Comparison of ENCODE assay signal across 12 mouse cellular contexts in the genomic region with DNA sequence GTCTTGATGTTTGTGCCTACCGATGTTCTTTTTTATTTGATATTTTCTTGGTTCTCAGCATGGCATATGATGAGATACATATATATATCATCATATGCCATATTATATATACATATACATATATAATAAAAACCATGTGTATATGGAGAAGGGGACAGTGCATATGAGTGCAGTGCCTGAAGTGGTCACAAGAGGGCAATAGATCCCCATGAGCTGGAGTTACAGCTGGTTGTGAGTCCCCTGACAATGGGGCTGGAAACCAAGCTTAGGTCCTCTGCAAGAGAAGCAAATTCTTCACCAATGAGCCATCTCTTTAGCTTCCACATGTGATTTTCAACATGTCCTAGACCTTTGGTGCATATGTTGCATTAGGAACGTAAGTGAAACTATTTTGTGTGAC. TPM values are rescaled to one million over a fixed set of nuclear protein-coding genes. Genes with fewer than 3 reads are reported as not detected.
A peak's percentile ranks its signal among the peaks of the same experiment; 100 is the strongest.
DNase-seq lines count a peak whose midpoint lies in the region; ATAC-seq and TF ChIP-seq lines count a peak whose summit lies in the region.
"Had no signal": no experiment of that assay in that cellular context is flagged by ENCODE, and none has a peak within 500 bp of the region (broad histone marks: within the 10 kb centered on the region; RNA-seq: fewer than 3 reads in every experiment).

No protein-coding gene starts in this region.

- H3K27me3 ChIP-seq in cerebellum, adult 2 months (ENCODE audit: control insufficient read depth, insufficient read depth, low read length), result no peaks in the 10 kb centered on the region
- H3K27me3 ChIP-seq in stomach, postnatal 0 days (ENCODE audit: control insufficient read depth, insufficient read depth, low read length), result no peaks in the 10 kb centered on the region
- no peaks in the 10 kb centered on the region for H3K27me3 ChIP-seq in midbrain, embryonic 16.5 days (ENCODE audit: control insufficient read depth, insufficient read depth, low read depth, low read length)
- H3K27me3 ChIP-seq in forebrain, embryonic 14.5 days (replicated peaks; ENCODE audit: control insufficient read depth, insufficient read depth, low read length), result no peaks in the 10 kb centered on the region
- H3K27me3 ChIP-seq: neural tube, embryonic 13.5 days had no signal

- peak; percentile 25; the same call in 1 of the 2 replicates for TF ChIP-seq CTCF in cerebellum, adult 2 months (IDR thresholded peaks at IDR 0.05; ENCODE audit: borderline replicate concordance, insufficient read depth, low read depth, low read length)
- peak; percentile 58 for TF ChIP-seq CTCF in lung, adult 2 months (IDR thresholded peaks at IDR 0.05; ENCODE audit: insufficient read depth, low read length)
- TF ChIP-seq CTCF in brain, embryonic 14.5 days (IDR thresholded peaks at IDR 0.05; ENCODE audit: borderline replicate concordance, extremely low read depth, insufficient read depth, insufficient read length), result peak; percentile 44; the same call in 1 of the 2 replicates
- peak; percentile 63 for TF ChIP-seq CTCF in stomach, postnatal 0 days (IDR thresholded peaks at IDR 0.05; ENCODE audit: low read depth)

- H3K36me3 ChIP-seq in stomach, postnatal 0 days (ENCODE audit: control insufficient read depth, insufficient read depth, low read length), result no peaks in the 10 kb centered on the region
- H3K36me3 ChIP-seq in midbrain, embryonic 16.5 days (ENCODE audit: control insufficient read depth, insufficient read depth, low read length), result no peaks in the 10 kb centered on the region
- no peaks in the 10 kb centered on the region for H3K36me3 ChIP-seq in forebrain, embryonic 14.5 days (ENCODE audit: control insufficient read depth, insufficient read depth, low read length)
- H3K36me3 ChIP-seq: G1E; heart, embryonic 12.5 days; neural tube, embryonic 13.5 days had no signal

- TF ChIP-seq EP300 in stomach, postnatal 0 days (optimal IDR thresholded peaks at IDR 0.05), result no peak

- H3K9me3 ChIP-seq in stomach, postnatal 0 days (ENCODE audit: control insufficient read depth, low read length), result no peaks in the 10 kb centered on the region
- H3K9me3 ChIP-seq in midbrain, embryonic 16.5 days (replicated peaks; ENCODE audit: control insufficient read depth, low read length, poor library complexity, severe bottlenecking), result 0 out of 2 replicates have a peak, but pooled peaks cover 3% of the 10 kb centered on the region
- peaks cover 5% of the 10 kb centered on the region; the same call in 1 of the 2 replicates for H3K9me3 ChIP-seq in forebrain, embryonic 14.5 days (replicated peaks; ENCODE audit: control insufficient read depth, low read length)
- H3K9me3 ChIP-seq: neural tube, embryonic 13.5 days had no signal

- no peak overlapping the region for H3K4me2 ChIP-seq in stomach, postnatal 0 days (replicated peaks; ENCODE audit: low read depth)
- no peak overlapping the region for H3K4me2 ChIP-seq in midbrain, embryonic 16.5 days (ENCODE audit: low read length)
- H3K4me2 ChIP-seq in forebrain, embryonic 14.5 days (ENCODE audit: low read length), result no peak overlapping the region
- H3K4me2 ChIP-seq: heart, embryonic 12.5 days; neural tube, embryonic 13.5 days had no signal

- no peak overlapping the region for H3K4me3 ChIP-seq in cerebellum, adult 2 months (replicated peaks; ENCODE audit: insufficient read depth, low read depth, low read length)
- H3K4me3 ChIP-seq in lung, adult 2 months (replicated peaks; ENCODE audit: extremely low read depth, low read depth, low read length), result no peak overlapping the region
- H3K4me3 ChIP-seq in stomach, postnatal 0 days (ENCODE audit: low read depth, low read length), result no peak overlapping the region
- no peak overlapping the region for H3K4me3 ChIP-seq in midbrain, embryonic 16.5 days (ENCODE audit: low read depth, low read length)
- no peak overlapping the region for H3K4me3 ChIP-seq in forebrain, embryonic 14.5 days (ENCODE audit: low read depth, low read length)
- H3K4me3 ChIP-seq: heart, embryonic 12.5 days; neural tube, embryonic 13.5 days had no signal

- TF ChIP-seq POLR2A in cerebellum, adult 2 months (IDR thresholded peaks at IDR 0.05; ENCODE audit: borderline replicate concordance, insufficient read depth, low read length), result no peak
- TF ChIP-seq POLR2A in lung, adult 2 months (IDR thresholded peaks at IDR 0.05; ENCODE audit: borderline replicate concordance, extremely low read depth, low read depth, low read length), result no peak
- no peak for TF ChIP-seq POLR2A in brain, embryonic 14.5 days (IDR thresholded peaks at IDR 0.05; ENCODE audit: borderline replicate concordance, extremely low read depth, insufficient read depth, insufficient read length, poor library complexity, severe bottlenecking)

- no peaks in the 10 kb centered on the region; the same call in 1 of the 2 replicates for H3K4me1 ChIP-seq in cerebellum, adult 2 months (ENCODE audit: control insufficient read depth, insufficient read depth, low read length)
- no peaks in the 10 kb centered on the region for H3K4me1 ChIP-seq in lung, adult 2 months (ENCODE audit: control insufficient read depth, insufficient read depth, low read length)
- H3K4me1 ChIP-seq in stomach, postnatal 0 days (replicated peaks; ENCODE audit: control insufficient read depth, insufficient read depth), result no peaks in the 10 kb centered on the region
- peaks cover 5% of the 10 kb centered on the region; the same call in 1 of the 2 replicates for H3K4me1 ChIP-seq in midbrain, embryonic 16.5 days (ENCODE audit: control insufficient read depth, insufficient read depth, low read length)
- H3K4me1 ChIP-seq in forebrain, embryonic 14.5 days (ENCODE audit: control insufficient read depth, insufficient read depth, low read length), result peaks cover 11% of the 10 kb centered on the region; the same call in 1 of the 2 replicates
- H3K4me1 ChIP-seq: heart, embryonic 12.5 days had no signal

- ATAC-seq in stomach, postnatal 0 days (ENCODE audit: low FRiP score, low TSS enrichment), result no peak
- no peak for ATAC-seq in midbrain, embryonic 16.5 days
- no peak for ATAC-seq in forebrain, embryonic 14.5 days

- DNase-seq in cerebellum, adult 2 months, result no peak
- no peak for DNase-seq in cerebellum, adult 8-10 months
- DNase-seq in lung, adult 2 months, result no peak
- no peak for DNase-seq in lung, adult 18-20 months
- no peak for DNase-seq in brain, embryonic 14.5 days (ENCODE audit: low read depth)
- no peak for DNase-seq in stomach, postnatal 0 days (ENCODE audit: low spot score)
- DNase-seq in forebrain, embryonic 14.5 days (ENCODE audit: low spot score), result no peak
- DNase-seq: cerebellum, adult 11 months had no signal

- H3K9ac ChIP-seq in stomach, postnatal 0 days (ENCODE audit: low read length), result no peak overlapping the region
- H3K9ac ChIP-seq in midbrain, embryonic 16.5 days (ENCODE audit: low read depth, low read length), result no peak overlapping the region
- no peak overlapping the region for H3K9ac ChIP-seq in forebrain, embryonic 14.5 days (ENCODE audit: low read length)
- H3K9ac ChIP-seq: heart, embryonic 12.5 days; neural tube, embryonic 13.5 days had no signal

- WGBS in cerebellum, adult 2 months, result 89% methylated on average over 2 of the region's 2 CpGs
- 87% methylated on average over 2 of the region's 2 CpGs for WGBS in lung, adult 2 months
- WGBS in stomach, postnatal 0 days, result 95% methylated on average over 2 of the region's 2 CpGs
- WGBS in midbrain, embryonic 16.5 days, result 88% methylated on average over 2 of the region's 2 CpGs
- 90% methylated on average over 2 of the region's 2 CpGs for WGBS in forebrain, embryonic 14.5 days

- H3K27ac ChIP-seq in cerebellum, adult 2 months (ENCODE audit: insufficient read depth, low read length), result no peak overlapping the region
- H3K27ac ChIP-seq in stomach, postnatal 0 days (replicated peaks), result no peak overlapping the region
- H3K27ac ChIP-seq in midbrain, embryonic 16.5 days (ENCODE audit: low read length), result no peak overlapping the region
- no peak overlapping the region for H3K27ac ChIP-seq in forebrain, embryonic 14.5 days (ENCODE audit: low read depth, low read length)
- H3K27ac ChIP-seq: neural tube, embryonic 13.5 days had no signal

RNA-seq across cellular contexts. Expression of gene Rtl6, which starts 21.7 kb away (rescaled TPM):
- polyA plus RNA-seq in cerebellum, adult 2 months (2012; rRNA removed), result 21.6 and 22.6 TPM in 2 replicates
- polyA plus RNA-seq in lung, adult 2 months (2012; rRNA removed), result 6.4 and 6.6 TPM in 2 replicates
- polyA plus RNA-seq in brain, embryonic 14.5 days (2012; rRNA removed), result 50.4 and 70.9 TPM in 2 replicates
- polyA plus RNA-seq in stomach, postnatal 0 days (2015; fragmentation: Nextera tagmentation; extraction: Ambion mirVana), result 3.5 and 3.8 TPM in 2 replicates
- polyA plus RNA-seq in midbrain, embryonic 16.5 days (2015; fragmentation: Nextera tagmentation; extraction: Ambion mirVana), result 75.4 and 79.1 TPM in 2 replicates
- polyA plus RNA-seq in forebrain, embryonic 14.5 days (2014; fragmentation: Nextera tagmentation; extraction: Ambion mirVana), result 28.8 and 32.4 TPM in 2 replicates
- polyA plus RNA-seq: G1E had no signal
